Mouse (Mus musculus): ENCODE data around the gene Lpar2. TPM values are rescaled to one million over a fixed set of nuclear protein-coding genes. Genes with fewer than 3 reads are reported as not detected.

The Lpar2 gene
- polyA plus RNA-seq, 1 experiment from 2014 or later: 0.68 TPM

GRCm38 (mm10) chr8:69796721-69797345, 25.4 kb upstream of the Lpar2 start:
- H3K4me1 ChIP-seq: peaks cover 19% of the 10 kb centered on the region
- H3K27ac ChIP-seq (replicated peaks): no peak overlapping the region
- no peak overlapping the region for H3K4me3 ChIP-seq
- 92% methylated on average over 16 of the region's 16 CpGs for WGBS
- no peaks in the 10 kb centered on the region for H3K9me3 ChIP-seq (replicated peaks)
- DNase-seq (ENCODE audit: low spot score): no peak
- H3K27me3 ChIP-seq (ENCODE audit: low read depth, poor library complexity, severe bottlenecking): no peaks in the 10 kb centered on the region
- H3K36me3 ChIP-seq: peaks cover 94% of the 10 kb centered on the region

- Histone ChIP-seq H3K36me3 (peaks cover 100% of the 10 kb centered on the region), H3K9me3 (replicated peaks) (no peaks in the 10 kb centered on the region), H3K27me3 (ENCODE audit: low read depth, poor library complexity, severe bottlenecking) (no peaks in the 10 kb centered on the region), H3K4me1 (peaks cover 11% of the 10 kb centered on the region), H3K27ac (replicated peaks) (no peak overlapping the region), H3K4me3 (no peak overlapping the region)
- 95% methylated on average over 10 of the region's 10 CpGs for WGBS
- no peak for DNase-seq (ENCODE audit: low spot score)
These were observed 24.6 kb upstream of the Lpar2 start for GRCm38 (mm10) chr8:69797661-69798060.

- 91% methylated on average over 8 of the region's 8 CpGs for WGBS
- DNase-seq (ENCODE audit: low spot score): no peak
These were observed 23.0 kb upstream of the Lpar2 start for GRCm38 (mm10) chr8:69799261-69799660.

GRCm38 (mm10) chr8:69799946-69800345, 22.3 kb upstream of the Lpar2 start:
- no peak for DNase-seq (ENCODE audit: low spot score)
- Histone ChIP-seq H3K4me3 (no peak overlapping the region), H3K27ac (replicated peaks) (no peak overlapping the region), H3K27me3 (ENCODE audit: low read depth, poor library complexity, severe bottlenecking) (no peaks in the 10 kb centered on the region), H3K4me1 (no peaks in the 10 kb centered on the region), H3K9me3 (replicated peaks) (no peaks in the 10 kb centered on the region), H3K36me3 (peaks cover 99% of the 10 kb centered on the region)
- WGBS: 90% methylated on average over 5 of the region's 5 CpGs

More at GRCm38 (mm10) chr8:69799261-69799660, 23.0 kb upstream of the Lpar2 start:
- H3K4me1 ChIP-seq: no peaks in the 10 kb centered on the region; the same call in 1 of the 2 replicates
- no peaks in the 10 kb centered on the region for H3K27me3 ChIP-seq (ENCODE audit: low read depth, poor library complexity, severe bottlenecking)
- no peak overlapping the region for H3K27ac ChIP-seq (replicated peaks)
- H3K36me3 ChIP-seq: peaks cover 100% of the 10 kb centered on the region
- no peak overlapping the region for H3K4me3 ChIP-seq
- H3K9me3 ChIP-seq (replicated peaks): no peaks in the 10 kb centered on the region

GRCm38 (mm10) chr8:69801796-69802195, 20.4 kb upstream of the Lpar2 start:
- DNase-seq (ENCODE audit: low spot score): no peak
- H3K4me1 ChIP-seq: no peaks in the 10 kb centered on the region
- no peaks in the 10 kb centered on the region for H3K9me3 ChIP-seq (replicated peaks)
- no peak overlapping the region for H3K4me3 ChIP-seq
- no peaks in the 10 kb centered on the region for H3K27me3 ChIP-seq (ENCODE audit: low read depth, poor library complexity, severe bottlenecking)
- H3K36me3 ChIP-seq: peaks cover 99% of the 10 kb centered on the region
- WGBS: 94% methylated on average over 4 of the region's 4 CpGs
- no peak overlapping the region for H3K27ac ChIP-seq (replicated peaks)

- H3K36me3 ChIP-seq: peaks cover 99% of the 10 kb centered on the region
- H3K4me3 ChIP-seq: no peak overlapping the region
These were observed 20.0 kb upstream of the Lpar2 start for GRCm38 (mm10) chr8:69802216-69802615.

GRCm38 (mm10) chr8:69803366-69803765, 18.9 kb upstream of the Lpar2 start:
- Histone ChIP-seq H3K27me3 (ENCODE audit: low read depth, poor library complexity, severe bottlenecking) (no peaks in the 10 kb centered on the region), H3K4me1 (peaks cover 4% of the 10 kb centered on the region), H3K4me3 (no peak overlapping the region), H3K9me3 (replicated peaks) (no peaks in the 10 kb centered on the region), H3K27ac (replicated peaks) (no peak overlapping the region), H3K36me3 (peaks cover 99% of the 10 kb centered on the region)
- WGBS: 93% methylated on average over 7 of the region's 7 CpGs
- no peak for DNase-seq (ENCODE audit: low spot score)

More at GRCm38 (mm10) chr8:69802216-69802615, 20.0 kb upstream of the Lpar2 start:
- H3K27me3 ChIP-seq (ENCODE audit: low read depth, poor library complexity, severe bottlenecking): no peaks in the 10 kb centered on the region
- no peak for DNase-seq (ENCODE audit: low spot score)
- no peaks in the 10 kb centered on the region for H3K9me3 ChIP-seq (replicated peaks)
- H3K4me1 ChIP-seq: no peaks in the 10 kb centered on the region
- H3K27ac ChIP-seq (replicated peaks): no peak overlapping the region

- no peak for DNase-seq (ENCODE audit: low spot score)
- H3K36me3 ChIP-seq: peaks cover 88% of the 10 kb centered on the region
- peaks cover 15% of the 10 kb centered on the region for H3K4me1 ChIP-seq
- no peak overlapping the region for H3K4me3 ChIP-seq
- no peaks in the 10 kb centered on the region for H3K9me3 ChIP-seq (replicated peaks)
- H3K27ac ChIP-seq (replicated peaks): no peak overlapping the region
- no peaks in the 10 kb centered on the region for H3K27me3 ChIP-seq (ENCODE audit: low read depth, poor library complexity, severe bottlenecking)
- WGBS: 90% methylated on average over 6 of the region's 6 CpGs
These were observed 17.7 kb upstream of the Lpar2 start for GRCm38 (mm10) chr8:69804537-69804936.

GRCm38 (mm10) chr8:69805086-69805485, 17.1 kb upstream of the Lpar2 start:
- H3K4me1 ChIP-seq: peaks cover 17% of the 10 kb centered on the region
- WGBS: 90% methylated on average over 10 of the region's 10 CpGs
- no peaks in the 10 kb centered on the region for H3K27me3 ChIP-seq (ENCODE audit: low read depth, poor library complexity, severe bottlenecking)
- H3K27ac ChIP-seq (replicated peaks): no peak overlapping the region
- H3K4me3 ChIP-seq: no peak overlapping the region
- no peaks in the 10 kb centered on the region for H3K9me3 ChIP-seq (replicated peaks)
- H3K36me3 ChIP-seq: peaks cover 83% of the 10 kb centered on the region
- no peak for DNase-seq (ENCODE audit: low spot score)

GRCm38 (mm10) chr8:69805491-69805890, 16.7 kb upstream of the Lpar2 start:
- peaks cover 17% of the 10 kb centered on the region for H3K4me1 ChIP-seq
- 95% methylated on average over 9 of the region's 9 CpGs for WGBS
- H3K27me3 ChIP-seq (ENCODE audit: low read depth, poor library complexity, severe bottlenecking): no peaks in the 10 kb centered on the region
- H3K9me3 ChIP-seq (replicated peaks): no peaks in the 10 kb centered on the region
- no peak overlapping the region for H3K27ac ChIP-seq (replicated peaks)
- DNase-seq (ENCODE audit: low spot score): no peak
- peaks cover 80% of the 10 kb centered on the region for H3K36me3 ChIP-seq
- no peak overlapping the region for H3K4me3 ChIP-seq

- H3K36me3 ChIP-seq: peaks cover 71% of the 10 kb centered on the region
- no peaks in the 10 kb centered on the region for H3K9me3 ChIP-seq (replicated peaks)
- 89% methylated on average over 5 of the region's 5 CpGs for WGBS
These were observed 15.0 kb upstream of the Lpar2 start for GRCm38 (mm10) chr8:69807236-69807635.

GRCm38 (mm10) chr8:69808094-69808863, 13.9 kb upstream of the Lpar2 start, which contains the start of gene Gmip:
Gmip (plus strand) TSS chr8:69808679.
- peaks cover 17% of the 10 kb centered on the region for H3K4me1 ChIP-seq
- WGBS: 6% methylated on average over 28 of the region's 28 CpGs
- H3K27me3 ChIP-seq (ENCODE audit: low read depth, poor library complexity, severe bottlenecking): no peaks in the 10 kb centered on the region
- peaks cover 60% of the 10 kb centered on the region for H3K36me3 ChIP-seq
- DNase-seq (ENCODE audit: low spot score): peak; percentile 75
- H3K9me3 ChIP-seq (replicated peaks): no peaks in the 10 kb centered on the region
- peak within 1 kb of the TSS; percentile 69 for H3K27ac ChIP-seq (replicated peaks)
- peak within 1 kb of the TSS; percentile 65 for H3K4me3 ChIP-seq

More at GRCm38 (mm10) chr8:69807236-69807635, 15.0 kb upstream of the Lpar2 start:
- no peak for DNase-seq (ENCODE audit: low spot score)
- no peak overlapping the region for H3K4me3 ChIP-seq
- H3K27ac ChIP-seq (replicated peaks): no peak overlapping the region
- peaks cover 17% of the 10 kb centered on the region for H3K4me1 ChIP-seq
- H3K27me3 ChIP-seq (ENCODE audit: low read depth, poor library complexity, severe bottlenecking): no peaks in the 10 kb centered on the region

- peaks cover 60% of the 10 kb centered on the region for H3K36me3 ChIP-seq
- DNase-seq (ENCODE audit: low spot score): peak; percentile 24
- 4% methylated on average over 23 of the region's 23 CpGs for WGBS
These were observed 13.3 kb upstream of the Lpar2 start for GRCm38 (mm10) chr8:69808864-69809403.

More at GRCm38 (mm10) chr8:69808864-69809403, 13.3 kb upstream of the Lpar2 start:
- no peaks in the 10 kb centered on the region for H3K9me3 ChIP-seq (replicated peaks)
- H3K27ac ChIP-seq (replicated peaks): peak overlapping the region; percentile 69
- H3K27me3 ChIP-seq (ENCODE audit: low read depth, poor library complexity, severe bottlenecking): no peaks in the 10 kb centered on the region
- peak overlapping the region; percentile 65 for H3K4me3 ChIP-seq
- H3K4me1 ChIP-seq: peaks cover 17% of the 10 kb centered on the region

Measured in midbrain, embryonic 10.5 days (tissue).